Mouse (Mus musculus): ENCODE measurements around the gene Gm33543. TPM values are rescaled to one million over a fixed set of nuclear protein-coding genes. Genes with fewer than 3 reads are reported as not detected.

Gene Gm33543
- under 1 TPM in 1 of 4 experiments, not detected in 3; 0.26 TPM for total RNA-seq (2022)

GRCm38 (mm10) chr10:95842789-95843637 lies at the start of gene Gm33543:
Gene Gm33543 (minus strand): TSS chr10:95842930.
- no peak for DNase-seq (ENCODE audit: low spot score in 2 of 2)

DNA sequence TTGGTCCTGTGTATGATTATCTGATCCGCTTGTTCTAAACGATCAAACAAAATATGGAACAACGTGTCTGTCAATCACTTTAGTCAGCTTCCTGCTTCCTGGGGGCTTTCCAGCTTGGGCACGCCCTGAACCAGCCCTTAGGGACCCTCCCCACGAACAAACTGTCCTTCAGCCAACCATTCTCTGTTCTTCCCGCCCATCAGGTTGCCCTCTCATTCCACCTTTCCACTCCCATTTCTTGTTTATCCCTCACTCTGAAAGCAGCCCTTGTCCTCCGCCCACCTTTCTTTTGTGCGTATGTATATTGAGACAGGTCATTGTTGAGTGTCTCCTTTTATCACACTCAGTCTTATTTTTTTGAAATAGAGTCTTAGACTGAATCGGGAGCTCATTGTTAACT lies 49.4 kb upstream of the Gm33543 start:
- no peak for DNase-seq (ENCODE audit: low spot score in 2 of 2)

DNA sequence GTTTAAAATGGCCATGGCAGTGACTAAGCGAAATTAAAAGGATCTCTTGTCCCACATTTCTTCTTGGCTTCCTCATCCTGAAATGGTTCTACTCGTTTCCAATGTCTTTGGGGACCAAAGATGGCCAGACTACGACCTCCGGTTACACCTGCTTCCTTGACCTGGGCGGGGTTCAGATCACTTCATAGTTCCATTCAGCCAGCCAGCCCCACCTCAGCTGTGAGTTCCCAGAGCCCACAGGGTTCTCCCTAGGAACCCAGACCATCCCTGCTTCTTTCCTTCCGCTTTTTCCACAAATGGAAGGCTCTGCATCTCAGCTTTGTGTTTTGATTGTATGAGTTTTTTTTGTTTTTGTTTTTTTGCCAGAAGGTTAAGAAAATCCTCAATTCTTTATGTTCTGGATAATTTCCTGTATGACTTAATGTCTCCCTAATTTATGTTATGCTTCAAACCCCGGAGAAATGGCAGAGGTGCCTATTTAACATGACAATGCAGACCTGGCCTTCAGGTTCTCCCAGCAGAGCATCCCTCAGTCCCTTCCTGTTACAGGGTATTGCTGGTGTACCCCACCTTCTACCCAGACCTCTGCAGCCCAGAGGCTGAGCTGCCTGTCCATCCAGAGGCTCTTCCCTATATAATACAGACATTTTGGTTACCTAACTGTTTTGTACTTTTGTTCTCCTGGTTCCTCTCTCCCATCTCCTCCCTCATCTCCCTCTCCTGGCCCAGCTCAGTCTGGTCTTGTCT lies 48.7 kb upstream of the Gm33543 start:
- DNase-seq (ENCODE audit: low spot score in 2 of 2), result no peak

DNA sequence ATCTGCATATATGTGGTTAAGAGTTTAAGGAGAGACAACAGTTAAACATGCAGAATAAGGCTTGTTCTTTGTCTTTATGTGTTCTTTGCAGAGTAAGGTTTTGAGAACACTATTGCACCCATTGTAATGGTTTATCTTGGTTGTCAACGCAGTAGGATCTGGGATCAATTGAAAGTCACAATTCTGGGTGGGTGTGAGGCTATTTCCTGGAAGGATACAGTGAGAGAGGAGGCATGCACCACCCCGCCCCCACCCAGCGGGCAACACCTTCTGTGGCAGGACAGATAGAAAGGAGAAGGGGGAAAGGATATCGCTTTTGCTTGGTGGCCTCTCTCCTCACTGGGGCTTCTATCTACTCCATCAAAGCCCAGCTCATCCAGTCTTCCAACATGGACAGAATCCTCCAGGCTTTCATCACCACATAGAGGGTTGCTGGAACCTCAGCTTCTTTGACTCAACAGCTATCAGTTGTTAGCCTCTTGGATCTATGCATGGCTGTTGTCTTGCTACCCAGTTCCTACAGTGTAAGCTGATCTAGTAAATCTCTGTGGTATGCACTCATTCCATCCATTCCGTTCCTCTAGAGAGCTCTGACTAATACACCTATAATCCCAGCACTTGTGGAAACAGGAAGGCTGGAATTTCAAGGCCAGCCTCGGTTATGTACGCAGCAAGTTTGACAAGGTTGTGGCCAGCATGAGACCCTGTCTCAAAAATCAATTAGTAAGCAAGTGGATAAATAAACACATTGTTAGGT lies 41.2 kb upstream of the Gm33543 start:
- no peak for DNase-seq (ENCODE audit: low spot score in 2 of 2)

- DNase-seq (ENCODE audit: low spot score in 2 of 2), result no peak
Measured at GRCm38 (mm10) chr10:95882036-95882435, 39.3 kb upstream of the Gm33543 start.

DNA sequence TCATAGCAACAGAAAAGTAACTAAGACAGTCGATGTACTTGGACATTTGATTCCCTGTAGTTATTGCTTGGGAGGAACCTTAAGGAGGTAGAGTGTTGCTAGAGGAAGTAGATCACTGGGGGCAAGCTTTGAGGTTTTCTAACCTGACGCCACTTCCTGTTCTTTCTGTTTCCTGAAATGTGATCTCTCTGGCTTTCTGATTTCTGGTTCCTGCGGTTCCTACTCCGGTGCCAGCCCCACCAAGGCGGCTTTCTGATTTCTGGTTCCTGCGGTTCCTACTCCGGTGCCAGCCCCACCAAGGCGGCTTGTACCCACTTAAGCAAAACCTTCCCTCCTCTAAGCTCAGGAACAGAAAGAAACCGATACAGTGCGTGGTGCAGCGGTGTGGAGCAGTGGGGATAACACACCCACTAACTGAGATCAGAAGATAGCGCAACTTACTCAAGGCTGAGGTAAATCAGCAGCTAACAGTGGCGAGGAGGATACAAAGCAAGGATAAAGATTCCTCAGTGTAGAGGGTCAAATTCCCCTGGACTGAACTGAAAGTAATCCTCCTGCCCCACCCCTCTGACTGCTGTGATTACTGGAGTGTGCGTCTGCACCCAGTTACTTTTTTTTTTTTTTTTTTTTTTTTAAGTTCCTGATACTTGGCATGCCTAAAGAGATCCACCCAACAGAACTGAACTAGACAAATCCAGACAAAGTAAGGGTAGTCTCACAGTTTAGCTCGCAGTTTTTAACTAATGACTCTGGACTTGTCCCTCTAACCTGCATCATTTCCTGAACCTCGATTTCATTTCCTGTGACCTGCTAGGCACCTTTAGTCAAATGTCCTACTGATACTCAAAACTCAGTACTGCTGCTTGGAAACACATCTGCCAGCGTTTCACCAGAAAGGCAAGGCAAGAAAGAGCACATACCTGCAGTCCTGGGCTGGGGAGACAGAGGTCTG lies 37.5 kb upstream of the Gm33543 start:
- no peak for DNase-seq (ENCODE audit: low spot score in 2 of 2)

DNA sequence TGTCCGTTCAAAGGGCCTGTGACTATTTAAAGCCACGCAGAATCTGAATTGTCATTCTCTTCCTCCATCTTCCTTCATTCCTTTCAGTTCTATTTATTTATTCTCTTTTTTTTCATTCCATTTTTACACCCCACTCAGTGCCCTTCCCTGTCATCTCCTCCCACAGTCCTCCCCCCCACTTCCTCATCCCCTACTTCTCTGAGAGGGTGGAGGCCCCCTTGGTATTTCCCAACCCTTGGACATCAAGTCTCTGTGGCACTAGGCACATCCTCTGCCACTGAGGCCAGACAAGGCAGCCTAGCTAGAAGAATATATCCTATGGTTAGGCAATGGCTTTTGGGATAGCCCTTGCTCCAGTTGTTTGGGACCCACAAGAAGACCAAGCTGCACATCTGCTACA lies 28.1 kb upstream of the Gm33543 start:
- no peak for DNase-seq (ENCODE audit: low spot score in 2 of 2)

- no peak for DNase-seq (ENCODE audit: low spot score in 2 of 2)
Measured at GRCm38 (mm10) chr10:95868348-95868747, 25.6 kb upstream of the Gm33543 start.

DNA sequence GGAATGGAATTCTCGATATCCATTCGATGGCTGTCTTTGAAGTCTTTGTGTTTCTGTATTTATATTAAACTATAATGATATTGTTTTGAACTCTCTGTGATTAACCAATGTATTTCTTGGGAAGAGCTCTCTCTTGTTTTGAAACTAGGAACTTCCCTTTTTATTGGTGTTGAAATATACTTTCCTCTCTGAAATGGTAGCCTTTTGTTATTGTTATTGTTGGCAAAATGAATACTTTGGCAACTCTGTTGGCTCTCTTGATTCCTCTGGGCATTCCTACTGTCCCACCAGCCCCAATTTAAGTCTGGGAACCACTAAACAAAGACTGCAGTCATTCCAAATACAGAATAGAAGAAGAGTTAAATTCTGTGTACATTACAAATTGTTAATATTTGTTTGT lies 24.9 kb upstream of the Gm33543 start:
- DNase-seq (ENCODE audit: low spot score in 2 of 2), result no peak

DNA sequence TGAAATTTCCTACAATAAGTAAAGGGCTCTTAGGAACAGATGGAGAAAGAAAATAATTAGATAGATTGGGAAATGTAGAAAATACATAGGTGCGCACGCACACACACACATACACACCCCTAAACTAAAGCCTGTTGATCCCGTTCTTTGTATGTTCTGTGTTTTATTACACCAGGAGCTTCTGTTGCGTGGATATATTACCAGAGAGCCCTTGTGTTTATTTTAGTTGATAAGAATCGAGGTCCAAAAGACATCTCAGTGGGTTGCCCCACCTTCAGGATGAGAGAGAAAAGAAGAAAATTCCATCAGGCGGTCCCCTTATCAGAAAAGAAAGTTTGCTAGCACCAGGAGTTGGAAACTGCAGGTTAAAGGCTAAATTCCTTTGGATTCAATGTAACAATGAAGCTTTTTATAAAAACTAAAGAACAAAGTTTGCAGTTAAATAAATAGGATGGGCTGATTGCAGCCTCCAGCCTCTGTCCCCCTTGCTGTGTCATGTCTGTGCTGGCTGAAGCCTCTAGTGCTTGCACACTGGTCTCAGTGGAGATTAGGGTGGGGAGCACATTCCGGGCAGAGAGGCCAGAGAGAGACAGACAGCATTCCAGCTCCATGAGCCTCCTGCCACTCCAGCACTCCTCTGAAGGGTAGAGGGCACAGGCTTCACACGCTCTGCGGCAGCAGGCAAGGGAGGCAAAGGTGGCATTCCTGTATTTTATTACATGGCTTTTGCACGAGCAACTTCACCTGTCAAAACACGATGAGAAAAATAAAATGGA lies 21.8 kb upstream of the Gm33543 start:
- DNase-seq (ENCODE audit: low spot score in 2 of 2), result no peak

DNA sequence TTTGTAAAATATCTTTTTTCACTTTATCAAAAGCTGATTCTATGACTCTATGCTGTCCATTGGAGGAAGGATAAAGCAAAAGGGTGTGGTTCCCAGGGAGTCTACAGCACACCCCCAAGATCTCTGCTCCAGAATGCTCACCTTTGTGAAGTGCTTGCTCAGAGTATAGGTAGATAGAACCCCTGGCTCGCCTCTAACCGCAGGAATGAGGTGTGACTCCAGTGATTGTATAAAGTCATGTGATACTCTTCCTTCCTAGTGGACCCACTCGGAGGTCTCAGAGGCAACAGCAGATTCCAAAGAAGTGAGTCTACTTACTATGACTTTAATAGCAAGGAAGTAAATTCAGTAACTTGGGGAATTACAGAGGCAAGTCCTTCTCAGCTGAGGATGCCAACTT lies 19.9 kb upstream of the Gm33543 start:
- DNase-seq (ENCODE audit: low spot score in 2 of 2), result no peak

DNA sequence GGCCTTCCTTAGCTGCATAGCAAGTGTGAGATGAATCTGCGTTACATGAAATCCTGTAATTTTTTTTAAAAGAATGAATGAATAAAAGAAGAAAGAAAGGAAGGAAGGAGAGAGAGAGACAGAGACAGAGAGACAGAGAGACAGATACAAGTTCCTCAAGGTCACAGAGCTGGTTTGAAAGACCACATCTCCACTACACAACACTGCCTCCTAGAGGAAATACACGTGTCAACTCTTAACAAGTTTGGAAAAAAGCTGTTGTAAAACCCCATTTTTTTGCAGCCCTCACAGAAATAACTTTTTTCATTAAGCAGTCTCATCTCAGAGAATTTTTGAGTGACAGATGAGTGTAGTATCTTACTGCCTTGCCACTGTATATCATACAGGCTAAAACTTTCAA lies 15.4 kb upstream of the Gm33543 start:
- DNase-seq (ENCODE audit: low spot score in 2 of 2), result no peak

- no peak for DNase-seq (ENCODE audit: low spot score in 2 of 2)
Measured at GRCm38 (mm10) chr10:95855411-95855810, 12.7 kb upstream of the Gm33543 start.

DNA sequence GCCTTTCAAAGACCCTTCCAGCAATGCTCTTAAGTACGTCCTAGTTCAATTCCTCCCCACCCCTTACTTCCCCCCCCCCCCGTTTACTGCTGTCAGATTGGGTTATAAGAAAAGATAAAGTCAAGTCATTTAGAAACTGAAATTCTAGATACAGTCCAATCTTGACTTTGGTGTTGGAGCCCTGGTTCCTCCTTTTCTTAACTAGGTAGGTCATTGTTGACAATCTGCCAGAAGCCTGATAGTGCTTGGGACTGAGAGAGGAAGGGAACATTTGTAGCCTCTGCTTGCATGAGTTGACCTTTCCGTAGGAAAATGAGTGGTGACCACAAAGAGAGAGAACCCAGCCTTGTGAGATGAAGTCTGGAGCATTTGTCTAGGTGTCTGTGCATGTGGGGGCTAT lies 7.8 kb upstream of the Gm33543 start:
- DNase-seq (ENCODE audit: low spot score in 2 of 2), result no peak

DNA sequence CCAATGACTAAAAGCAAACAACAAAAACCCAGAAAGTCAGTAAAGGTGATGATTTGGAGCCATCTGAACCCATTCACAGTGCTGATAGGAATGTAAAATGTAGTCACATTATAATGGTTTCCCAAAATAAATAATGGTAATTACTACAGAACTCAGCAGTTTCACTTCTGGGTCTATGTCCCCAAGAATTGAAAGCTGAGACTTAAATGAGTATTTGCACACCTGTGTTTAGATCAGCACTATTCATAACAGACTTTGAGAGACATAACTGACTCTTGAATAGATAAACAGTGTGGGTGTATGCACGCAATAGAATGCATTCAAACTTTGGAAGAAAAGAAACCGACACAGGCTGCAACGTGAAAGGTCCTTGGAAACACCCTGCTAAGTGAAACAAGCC lies 4.0 kb upstream of the Gm33543 start:
- no peak for DNase-seq (ENCODE audit: low spot score in 2 of 2)

DNA sequence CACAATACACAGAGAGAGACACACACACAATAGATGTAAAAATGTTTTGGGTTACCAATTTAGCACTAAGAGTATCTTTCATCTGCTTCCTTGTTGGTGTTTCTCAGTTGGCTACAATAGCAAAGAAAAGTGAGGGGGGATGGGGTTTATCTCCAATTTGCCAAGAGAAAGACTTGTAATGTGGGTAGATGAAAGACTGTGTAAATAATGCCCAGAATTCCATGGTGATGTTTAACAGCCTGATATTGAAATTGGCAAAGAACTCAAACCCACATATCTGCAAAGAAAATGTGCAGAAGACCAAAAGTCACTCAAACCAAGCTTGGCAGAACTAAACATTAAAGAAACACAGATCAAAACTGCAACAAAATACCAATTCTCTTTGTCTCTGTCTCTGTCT lies 3.6 kb upstream of the Gm33543 start:
- DNase-seq (ENCODE audit: low spot score in 2 of 2), result no peak

DNA sequence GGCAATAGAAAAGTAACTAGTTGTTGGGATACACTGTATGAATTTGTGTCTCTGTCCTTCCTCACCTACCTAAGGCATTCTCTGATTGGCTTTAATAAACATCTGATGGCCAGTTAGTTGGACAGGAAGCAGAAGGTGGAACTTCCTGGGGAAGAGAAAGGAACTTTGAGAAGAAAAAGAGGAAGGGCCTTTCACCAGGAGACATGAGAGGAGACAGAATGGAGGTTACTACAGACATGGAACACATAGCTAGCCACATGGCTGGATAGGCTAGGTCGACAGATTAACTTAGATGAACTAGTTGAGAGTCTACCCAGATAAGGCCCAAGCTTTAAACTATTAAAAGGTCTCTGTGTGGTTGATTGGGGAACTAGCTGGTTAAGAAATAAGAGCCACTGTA lies 1.1 kb upstream of the Gm33543 start:
- no peak for DNase-seq (ENCODE audit: low spot score in 2 of 2)

- DNase-seq (ENCODE audit: low spot score in 2 of 2), result no peak
Measured at GRCm38 (mm10) chr10:95841241-95841640, 1.5 kb downstream of the Gm33543 start.

- no peak for DNase-seq (ENCODE audit: low spot score in 2 of 2)
Measured at GRCm38 (mm10) chr10:95839803-95840202, 2.9 kb downstream of the Gm33543 start.

GRCm38 (mm10) chr10:95839036-95839435 lies 3.7 kb downstream of the Gm33543 start:
- no peak for DNase-seq (ENCODE audit: low spot score in 2 of 2)
